In the genomic region with DNA sequence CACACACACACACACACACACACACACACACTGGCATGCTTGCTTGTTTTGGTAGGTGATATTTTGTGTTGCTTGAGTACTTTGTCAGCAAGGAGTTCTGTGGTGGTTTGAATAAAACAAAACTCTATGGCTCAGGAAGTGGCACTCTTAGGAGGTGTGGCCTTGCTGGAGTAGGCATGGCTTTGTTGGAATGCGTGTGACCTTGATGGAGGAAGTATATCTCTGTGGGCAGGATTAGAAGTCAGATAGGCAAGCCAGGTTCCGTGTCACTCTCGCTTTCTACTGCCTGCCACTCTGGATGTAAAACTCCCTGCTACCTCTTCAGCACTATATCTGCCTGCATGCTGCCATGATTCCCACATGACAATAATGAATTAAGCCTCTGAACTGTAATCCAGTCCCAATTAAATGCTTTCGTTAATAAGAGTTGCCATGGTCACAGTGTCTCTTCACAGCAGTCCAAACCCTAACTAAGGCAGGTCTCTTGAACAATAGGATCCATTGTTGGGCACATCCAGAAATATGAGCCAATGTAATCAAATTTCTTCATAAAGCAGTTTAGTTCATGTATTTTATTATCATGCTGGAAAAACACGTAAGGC, we compare ENCODE assay signal across 17 mouse cellular contexts. TPM values are rescaled to one million over a fixed set of nuclear protein-coding genes. Genes with fewer than 3 reads are reported as not detected.
A peak's percentile ranks its signal among the peaks of the same experiment; 100 is the strongest.
DNase-seq lines count a peak whose midpoint lies in the region; ATAC-seq lines count a peak whose summit lies in the region.
"Had no signal": no experiment of that assay in that cellular context is flagged by ENCODE, and none has a peak within 500 bp of the region (broad histone marks: within the 10 kb centered on the region; RNA-seq: fewer than 3 reads in every experiment).

No protein-coding gene starts in this region.

- H3K4me2 ChIP-seq in forebrain, embryonic 14.5 days (ENCODE audit: low read length) = no peak overlapping the region
- H3K4me2 ChIP-seq in forebrain, embryonic 15.5 days (replicated peaks) = no peak overlapping the region
- H3K4me2 ChIP-seq: liver, embryonic 15.5 days had no signal

- H3K4me1 ChIP-seq in forebrain, embryonic 14.5 days (ENCODE audit: control insufficient read depth, insufficient read depth, low read length) = no peaks in the 10 kb centered on the region; the same call in 1 of the 2 replicates
- H3K4me1 ChIP-seq in forebrain, embryonic 15.5 days = no peaks in the 10 kb centered on the region
- peaks cover 19% of the 10 kb centered on the region for H3K4me1 ChIP-seq in megakaryocyte, embryonic 14.5 days
- H3K4me1 ChIP-seq: hindbrain, embryonic 10.5 days; liver, embryonic 15.5 days; midbrain, embryonic 10.5 days had no signal

- H3K36me3 ChIP-seq in forebrain, embryonic 14.5 days (ENCODE audit: control insufficient read depth, insufficient read depth, low read length) = no peaks in the 10 kb centered on the region
- no peaks in the 10 kb centered on the region for H3K36me3 ChIP-seq in forebrain, embryonic 15.5 days
- H3K36me3 ChIP-seq in megakaryocyte, embryonic 14.5 days (replicated peaks; ENCODE audit: low read length) = peaks cover 5% of the 10 kb centered on the region
- H3K36me3 ChIP-seq: hindbrain, embryonic 10.5 days; liver, embryonic 15.5 days; midbrain, embryonic 10.5 days had no signal

- no peaks in the 10 kb centered on the region for H3K27me3 ChIP-seq in forebrain, embryonic 14.5 days (replicated peaks; ENCODE audit: control insufficient read depth, insufficient read depth, low read length)
- no peaks in the 10 kb centered on the region for H3K27me3 ChIP-seq in forebrain, embryonic 15.5 days
- no peaks in the 10 kb centered on the region for H3K27me3 ChIP-seq in megakaryocyte, embryonic 14.5 days (replicated peaks)
- H3K27me3 ChIP-seq: liver, embryonic 15.5 days had no signal

- H3K9me3 ChIP-seq in forebrain, embryonic 14.5 days (replicated peaks; ENCODE audit: control insufficient read depth, low read length) = no peaks in the 10 kb centered on the region
- no peaks in the 10 kb centered on the region for H3K9me3 ChIP-seq in forebrain, embryonic 15.5 days
- no peaks in the 10 kb centered on the region for H3K9me3 ChIP-seq in megakaryocyte, embryonic 14.5 days
- H3K9me3 ChIP-seq: hindbrain, embryonic 10.5 days; liver, embryonic 15.5 days; midbrain, embryonic 10.5 days had no signal

- no peak overlapping the region for H3K9ac ChIP-seq in forebrain, embryonic 14.5 days (ENCODE audit: low read length)
- no peak overlapping the region for H3K9ac ChIP-seq in forebrain, embryonic 15.5 days (replicated peaks)
- H3K9ac ChIP-seq: liver, embryonic 15.5 days had no signal

- peak; percentile 20; the same call in 1 of the 2 replicates for ATAC-seq in forebrain, embryonic 14.5 days
- ATAC-seq in forebrain, embryonic 15.5 days (replicated peaks) = no peak
- ATAC-seq in activated CD4-positive, CD25-positive, alpha-beta regulatory T cell, adult 4 months = peak; percentile 52
- ATAC-seq: inflammation-experienced regulatory T-cells, adult 6 months had no signal

- no peak overlapping the region for H3K27ac ChIP-seq in forebrain, embryonic 14.5 days (ENCODE audit: low read depth, low read length)
- H3K27ac ChIP-seq in forebrain, embryonic 15.5 days (replicated peaks) = no peak overlapping the region
- H3K27ac ChIP-seq: hindbrain, embryonic 10.5 days; liver, embryonic 15.5 days; midbrain, embryonic 10.5 days had no signal

- H3K4me3 ChIP-seq in forebrain, embryonic 14.5 days (ENCODE audit: low read depth, low read length) = no peak overlapping the region
- no peak overlapping the region for H3K4me3 ChIP-seq in forebrain, embryonic 15.5 days
- peak overlapping the region; percentile 59 for H3K4me3 ChIP-seq in megakaryocyte, embryonic 14.5 days (replicated peaks)
- H3K4me3 ChIP-seq: hindbrain, embryonic 10.5 days; liver, embryonic 15.5 days; midbrain, embryonic 10.5 days had no signal

- no peak for DNase-seq in forebrain, embryonic 14.5 days (ENCODE audit: low spot score)
- peak; percentile 8 for DNase-seq in thymus, postnatal 4 days
- no peak for DNase-seq in spleen, adult 12 weeks (ENCODE audit: low spot score)
- DNase-seq in frontal cortex, postnatal 10 days (ENCODE audit: low spot score in 2 of 2) = no peak
- DNase-seq: cerebellum, postnatal 14 days; heart, adult 18-20 months; kidney, adult 9 months; kidney, postnatal 36 days; lung, postnatal 10 days; right cerebral cortex, postnatal 14 days had no signal

- 31% methylated on average over 5 of the region's 5 CpGs for WGBS in forebrain, embryonic 14.5 days
- 54% methylated on average over 5 of the region's 5 CpGs for WGBS in forebrain, embryonic 15.5 days

RNA-seq across cellular contexts. Expression of a gene that starts 44.8 kb away (rescaled TPM):
- polyA plus RNA-seq in forebrain, embryonic 14.5 days (2014; fragmentation: Nextera tagmentation; extraction: Ambion mirVana) = 77.0 and 111 TPM in 2 replicates
- 95.5 and 96.9 TPM in 2 replicates for polyA plus RNA-seq in forebrain, embryonic 15.5 days (2015; fragmentation: Nextera tagmentation; extraction: Ambion mirVana)
- polyA plus RNA-seq in activated CD4-positive, CD25-positive, alpha-beta regulatory T cell, adult 4 months (2017; shearing (Covaris generic)) = not detected
- polyA plus RNA-seq in megakaryocyte, embryonic 14.5 days (2012; ENCODE audit: insufficient read depth, low replicate concordance) = not detected in 2 replicates

Comparison
In these comparisons a context has a peak if more than half of its experiments do, and no peak if none do; other contexts are left out.
1. RNA of a gene that starts 44.8 kb away (polyA plus RNA-seq): 95.5 to 96.9 TPM in forebrain, embryonic 15.5 days and 77.0 to 111 TPM in forebrain, embryonic 14.5 days; not detected in activated CD4-positive, CD25-positive, alpha-beta regulatory T cell, adult 4 months and not detected in megakaryocyte, embryonic 14.5 days; every median in the first group is over 10 times any median in the second.